Mouse (Mus musculus) E14TG2a.4 (cell line): Measurements from ENCODE around the gene Mroh2a.

Source experiments
- CTCF ChIP-seq: conservative IDR thresholded peaks from 2 replicates; pipeline ENCODE4 v1.5.1; 2014; ENCODE audit warnings: low read length
- NANOG ChIP-seq: IDR thresholded peaks from 2 replicates; pipeline ENCODE4 v1.6.1; 2014; ENCODE audit warnings: borderline replicate concordance, low read length, mixed read lengths
- POU5F1 ChIP-seq: IDR thresholded peaks from 2 replicates; pipeline ENCODE4 v1.6.1; 2014; ENCODE audit warnings: low read length, borderline replicate concordance

- no peak for TF ChIP-seq CTCF
- no peak for TF ChIP-seq NANOG
- TF ChIP-seq POU5F1 = no peak
Observed at GRCm38 (mm10) chr1:88192136-88192535, 34.6 kb upstream of the Mroh2a start.
